Mouse (Mus musculus) liver, adult 2 months (tissue): ENCODE results near the gene Gm20431. TPM values are rescaled to one million over a fixed set of nuclear protein-coding genes. Genes with fewer than 3 reads are reported as not detected.

Experiments used
- DNase-seq: peaks from one replicate; pipeline ENCODE4 v3.0.0-alpha.2; 2011; ENCODE audit warnings: low read depth, low spot score; ENCODE audit errors: extremely low read depth
- H3K27ac ChIP-seq: fragments of 200-500 bp; replicated peaks from 2 replicates; pipeline ENCODE4 v1.5.1; 2012; ENCODE audit warnings: low read depth, mild to moderate bottlenecking, control low read depth, inconsistent platforms, low read length; ENCODE audit not compliant: insufficient read depth
- H3K27me3 ChIP-seq: fragments of 200-500 bp; 2 replicates; pipeline ENCODE4 v1.6.1; 2012; ENCODE audit warnings: mild to moderate bottlenecking, moderate library complexity, low read length, inconsistent platforms; ENCODE audit not compliant: control insufficient read depth, insufficient read depth
- H3K36me3 ChIP-seq: fragments of 200-500 bp; 2 replicates; pipeline ENCODE4 v1.6.1; 2012; ENCODE audit warnings: low read length, inconsistent platforms; ENCODE audit not compliant: control insufficient read depth, insufficient read depth
- H3K4me1 ChIP-seq: fragments of 200-500 bp; 2 replicates; pipeline ENCODE4 v1.6.1; 2011; ENCODE audit warnings: low read length; ENCODE audit not compliant: control insufficient read depth, insufficient read depth
- H3K4me3 ChIP-seq: fragments of 200-500 bp; 2 replicates; pipeline ENCODE4 v1.5.1; 2011; ENCODE audit warnings: low read depth, mild to moderate bottlenecking, control low read depth, low read length, moderate library complexity; ENCODE audit not compliant: insufficient read depth
- H3K79me2 ChIP-seq: fragments of 200-500 bp; 2 replicates; pipeline ENCODE4 v1.6.1; 2012; ENCODE audit warnings: inconsistent platforms, mild to moderate bottlenecking, low read length, moderate library complexity; ENCODE audit not compliant: control insufficient read depth, insufficient read depth
- H3K9ac ChIP-seq: fragments of 200-500 bp; 2 replicates; pipeline ENCODE4 v1.6.1; 2012; ENCODE audit warnings: low read depth, mild to moderate bottlenecking, control low read depth, inconsistent platforms, low read length
- CTCF ChIP-seq: fragments of 200-500 bp; IDR thresholded peaks from 2 replicates; pipeline ENCODE4 v1.5.1; 2011; ENCODE audit warnings: low read depth, low read length, control low read depth
- POLR2A ChIP-seq: fragments of 200-500 bp; IDR thresholded peaks from 2 replicates; pipeline ENCODE4 v1.6.1; 2011; ENCODE audit warnings: low read length, control low read depth; ENCODE audit not compliant: insufficient read depth; ENCODE audit errors: extremely low read depth
- WGBS: fragments of 180-500 bp; shearing (Covaris S2); methylation state at CpG from one replicate; pipeline ENCODE4 v1.1.7; 2018; 5-methylcytosine and 5-hydroxymethylcytosine counted together
- polyA plus RNA-seq: library from polyadenylated mRNA; depleted of rRNA; stranded (reverse); fragments of >200 nt; gene quantifications from 2 replicates; pipeline ENCODE4 v1.2.3, GENCODE M21; 2012; rRNA removed
- total RNA-seq: library from RNA; depleted of rRNA; stranded (reverse); fragments of >200 nt; gene quantifications from 2 replicates; pipeline ENCODE4 v1.2.3, GENCODE M21; 2014; rRNA removed

The Gm20431 gene
- total and polyA plus RNA-seq, 2 experiments = 10.8 TPM; not detected in 1

- peaks cover 9% of the 10 kb centered on the region for H3K4me1 ChIP-seq
- H3K9ac ChIP-seq = peak overlapping the region; percentile 12; the same call in 1 of the 2 replicates
- H3K79me2 ChIP-seq = 0 out of 2 replicates have a peak, but pooled peaks cover 4% of the 10 kb centered on the region
- peak overlapping the region; percentile 22 for H3K4me3 ChIP-seq
- H3K27ac ChIP-seq = peak overlapping the region; percentile 82
- peak; percentile 89 for DNase-seq
- 52% methylated on average over 13 of the region's 13 CpGs for WGBS
- no peak for TF ChIP-seq CTCF
- H3K36me3 ChIP-seq = no peaks in the 10 kb centered on the region
- no peaks in the 10 kb centered on the region for H3K27me3 ChIP-seq
These were observed 96.6 kb downstream of the Gm20431 start for GRCm38 (mm10) chr2:167564551-167565311.

GRCm38 (mm10) chr2:167563703-167564102 is 97.6 kb downstream of the Gm20431 start:
- H3K36me3 ChIP-seq = no peaks in the 10 kb centered on the region
- no peak overlapping the region for H3K4me3 ChIP-seq
- H3K4me1 ChIP-seq = peaks cover 9% of the 10 kb centered on the region
- DNase-seq = no peak
- no peak overlapping the region for H3K27ac ChIP-seq
- TF ChIP-seq CTCF (no peak), POLR2A (no peak)
- 0 out of 2 replicates have a peak, but pooled peaks cover 4% of the 10 kb centered on the region for H3K79me2 ChIP-seq
- no peaks in the 10 kb centered on the region for H3K27me3 ChIP-seq
- no peak overlapping the region for H3K9ac ChIP-seq
- WGBS = 86% methylated on average over 12 of the region's 12 CpGs

- 76% methylated on average over 5 of the region's 5 CpGs for WGBS
- H3K27ac ChIP-seq = no peak overlapping the region
- H3K36me3 ChIP-seq = no peaks in the 10 kb centered on the region
- TF ChIP-seq CTCF (no peak), POLR2A (no peak)
- peaks cover 9% of the 10 kb centered on the region for H3K4me1 ChIP-seq
- H3K79me2 ChIP-seq = 0 out of 2 replicates have a peak, but pooled peaks cover 4% of the 10 kb centered on the region
- no peak overlapping the region for H3K9ac ChIP-seq
- H3K27me3 ChIP-seq = no peaks in the 10 kb centered on the region
- DNase-seq = no peak
- no peak overlapping the region for H3K4me3 ChIP-seq
These were observed 98.3 kb downstream of the Gm20431 start for GRCm38 (mm10) chr2:167563035-167563434.

- DNase-seq = peak; percentile 25
- peaks cover 9% of the 10 kb centered on the region for H3K4me1 ChIP-seq
- no peak overlapping the region for H3K27ac ChIP-seq
- H3K36me3 ChIP-seq = no peaks in the 10 kb centered on the region
- H3K27me3 ChIP-seq = no peaks in the 10 kb centered on the region
- TF ChIP-seq POLR2A (no peak), CTCF (no peak)
- H3K79me2 ChIP-seq = 0 out of 2 replicates have a peak, but pooled peaks cover 4% of the 10 kb centered on the region
- H3K4me3 ChIP-seq = no peak overlapping the region
- 41% methylated on average over 8 of the region's 8 CpGs for WGBS
- no peak overlapping the region for H3K9ac ChIP-seq
These were observed 99.2 kb downstream of the Gm20431 start for GRCm38 (mm10) chr2:167562101-167562500.

GRCm38 (mm10) chr2:167559413-167559812 is 101.9 kb downstream of the Gm20431 start:
- no peak for DNase-seq
- TF ChIP-seq POLR2A = no peak
- TF ChIP-seq CTCF = no peak
- no peaks in the 10 kb centered on the region for H3K27me3 ChIP-seq
- peak overlapping the region; percentile 57 for H3K9ac ChIP-seq
- H3K4me1 ChIP-seq = peaks cover 5% of the 10 kb centered on the region; the same call in 1 of the 2 replicates
- H3K36me3 ChIP-seq = no peaks in the 10 kb centered on the region
- no peak overlapping the region for H3K4me3 ChIP-seq
- H3K79me2 ChIP-seq = no peaks in the 10 kb centered on the region
- H3K27ac ChIP-seq = no peak overlapping the region
- 33% methylated on average over 27 of the region's 27 CpGs for WGBS

Other genes with a start within 250 kb of the Gm20431 start
- gene Slc9a8, start 239.8 kb downstream of the Gm20431 start, total RNA-seq = 14.9 and 22.6 TPM in 2 replicates
- 25.8 and 34.2 TPM in 2 replicates for gene Slc9a8, start 239.8 kb downstream of the Gm20431 start, polyA plus RNA-seq
- gene Rnf114, start 168.9 kb downstream of the Gm20431 start, total RNA-seq = 44.3 and 55.0 TPM in 2 replicates
- gene Rnf114, start 168.9 kb downstream of the Gm20431 start, polyA plus RNA-seq = 71.0 and 71.9 TPM in 2 replicates
- gene Spata2, start 168.6 kb downstream of the Gm20431 start, total RNA-seq = 2.5 and 3.1 TPM in 2 replicates
- gene Spata2, start 168.6 kb downstream of the Gm20431 start, polyA plus RNA-seq = 9.6 and 10.7 TPM in 2 replicates
- 0.13 and 0.18 TPM in 2 replicates for gene Snai1, start 123.3 kb downstream of the Gm20431 start, total RNA-seq
- gene Snai1, start 123.3 kb downstream of the Gm20431 start, polyA plus RNA-seq = 2.2 and 2.7 TPM in 2 replicates
- 26.2 and 34.5 TPM in 2 replicates for gene Ube2v1, start 29.4 kb downstream of the Gm20431 start, total RNA-seq
- 69.9 and 75.2 TPM in 2 replicates for gene Ube2v1, start 29.4 kb downstream of the Gm20431 start, polyA plus RNA-seq
- 125 and 147 TPM in 2 replicates for gene Cebpb, start 27.4 kb upstream of the Gm20431 start, total RNA-seq
- gene Cebpb, start 27.4 kb upstream of the Gm20431 start, polyA plus RNA-seq = 200 and 210 TPM in 2 replicates
- 4.8 and 5.8 TPM in 2 replicates for gene Tmem189, start 28.3 kb upstream of the Gm20431 start, total RNA-seq
- gene Tmem189, start 28.3 kb upstream of the Gm20431 start, polyA plus RNA-seq = 19.6 and 24.8 TPM in 2 replicates